Mouse (Mus musculus) adrenal gland, adult 8-10 months (tissue): ENCODE results near the gene Rassf3. TPM values are rescaled to one million over a fixed set of nuclear protein-coding genes. Genes with fewer than 3 reads are reported as not detected.

Experiments used
- DNase-seq: peaks from one replicate; pipeline ENCODE4 v3.0.0; 2022
- total RNA-seq, 4 experiments: library from RNA; stranded (reverse); gene quantifications; 2 replicates each; pipeline ENCODE4 v1.2.4; 2022

Rassf3 gene
- total RNA-seq, 4 experiments from 2014 or later = 36.3 to 54.6 (median 44.0) TPM

- peak; percentile 68 for DNase-seq
Observed at GRCm38 (mm10) chr10:121461404-121462161, 14.6 kb downstream of the Rassf3 start.

DNA sequence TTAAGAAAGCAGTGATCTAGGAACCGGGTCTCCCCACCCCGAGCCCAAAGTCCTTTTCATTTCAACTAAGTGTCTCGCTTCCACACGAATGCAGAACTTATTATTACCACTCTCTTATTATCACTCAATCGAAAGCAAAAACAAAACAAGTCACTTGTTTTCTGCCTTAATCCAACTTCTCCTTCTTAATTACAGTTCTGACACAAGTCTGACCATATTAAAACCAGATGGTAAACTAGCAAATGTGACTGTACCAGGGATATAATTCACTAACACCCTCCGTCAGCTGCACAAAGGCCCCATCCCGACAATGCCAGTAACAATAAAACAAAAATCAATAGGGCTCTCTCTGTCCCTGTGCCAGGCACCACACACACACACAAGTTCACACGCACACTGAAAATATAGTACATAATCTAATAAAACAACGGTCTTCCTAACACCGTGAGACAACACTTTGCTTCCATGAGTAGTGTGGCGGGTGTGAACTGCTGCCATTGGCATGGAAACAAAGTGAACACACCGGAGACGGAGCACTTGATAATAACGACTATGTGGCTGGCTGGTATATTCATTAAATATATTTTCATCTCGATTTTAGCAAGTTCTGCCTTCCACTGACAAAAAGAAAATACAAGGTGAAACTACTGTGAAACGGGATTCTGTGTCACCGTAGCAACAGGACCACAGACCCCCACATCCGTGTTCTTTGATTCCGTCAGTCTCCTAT lies 16.9 kb downstream of the Rassf3 start:
- no peak for DNase-seq

DNA sequence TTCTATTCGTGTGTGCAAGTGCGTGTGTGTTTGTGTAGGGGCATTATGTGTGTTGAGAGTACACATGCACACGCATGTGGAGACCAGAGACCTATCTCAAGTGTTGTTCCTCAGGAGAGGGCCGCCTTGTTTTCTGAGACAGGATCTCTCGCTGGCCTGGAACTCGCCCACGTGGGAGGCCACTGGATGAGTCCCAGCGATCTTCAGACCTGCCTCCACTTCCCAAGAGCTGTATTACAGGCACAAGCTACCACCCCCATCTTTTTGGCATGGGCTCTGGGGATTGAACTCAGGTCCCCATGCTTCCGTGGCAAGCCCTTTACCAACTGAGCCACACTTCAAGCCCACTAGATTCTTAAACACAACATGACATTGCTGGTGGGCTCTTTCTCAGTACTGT lies 17.7 kb downstream of the Rassf3 start:
- no peak for DNase-seq

DNA sequence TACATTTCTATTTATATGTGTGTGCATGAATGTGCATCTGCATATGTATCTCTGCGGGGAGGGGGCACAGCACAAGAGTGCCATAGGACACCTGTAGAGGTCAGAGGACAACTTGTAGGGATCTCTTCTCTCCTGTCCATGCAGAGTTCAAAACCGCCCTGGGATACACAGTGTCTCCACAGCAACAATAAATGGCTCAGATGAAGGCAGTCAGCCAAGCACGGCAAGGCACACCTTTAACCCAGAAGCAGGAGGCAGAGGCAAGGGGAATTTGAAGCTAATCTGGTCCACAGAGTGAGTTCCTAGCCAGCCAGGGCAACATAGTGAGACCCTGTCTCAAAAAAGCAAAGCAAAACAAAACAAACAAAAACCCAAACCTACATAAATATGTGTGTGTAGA lies 18.8 kb downstream of the Rassf3 start:
- no peak for DNase-seq

DNA sequence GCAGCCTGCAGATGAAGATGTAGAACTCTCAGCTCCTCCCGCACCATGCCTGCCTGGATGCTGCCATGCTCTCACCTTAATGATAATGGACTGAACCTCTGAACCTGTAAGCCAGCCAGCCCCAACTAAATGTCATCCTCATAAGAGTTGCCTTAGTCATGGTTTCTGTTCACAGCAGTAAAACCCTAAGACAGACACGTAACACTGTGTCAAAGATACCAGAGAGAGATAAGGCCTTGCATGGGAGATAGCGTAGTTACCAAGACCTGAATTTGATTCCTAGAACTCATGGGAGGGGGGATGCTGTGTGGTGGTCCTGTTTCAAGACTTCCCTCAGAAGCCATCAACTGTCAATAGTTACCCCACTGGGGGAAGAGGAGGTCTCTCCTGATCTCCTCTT lies 20.6 kb downstream of the Rassf3 start:
- no peak for DNase-seq

DNA sequence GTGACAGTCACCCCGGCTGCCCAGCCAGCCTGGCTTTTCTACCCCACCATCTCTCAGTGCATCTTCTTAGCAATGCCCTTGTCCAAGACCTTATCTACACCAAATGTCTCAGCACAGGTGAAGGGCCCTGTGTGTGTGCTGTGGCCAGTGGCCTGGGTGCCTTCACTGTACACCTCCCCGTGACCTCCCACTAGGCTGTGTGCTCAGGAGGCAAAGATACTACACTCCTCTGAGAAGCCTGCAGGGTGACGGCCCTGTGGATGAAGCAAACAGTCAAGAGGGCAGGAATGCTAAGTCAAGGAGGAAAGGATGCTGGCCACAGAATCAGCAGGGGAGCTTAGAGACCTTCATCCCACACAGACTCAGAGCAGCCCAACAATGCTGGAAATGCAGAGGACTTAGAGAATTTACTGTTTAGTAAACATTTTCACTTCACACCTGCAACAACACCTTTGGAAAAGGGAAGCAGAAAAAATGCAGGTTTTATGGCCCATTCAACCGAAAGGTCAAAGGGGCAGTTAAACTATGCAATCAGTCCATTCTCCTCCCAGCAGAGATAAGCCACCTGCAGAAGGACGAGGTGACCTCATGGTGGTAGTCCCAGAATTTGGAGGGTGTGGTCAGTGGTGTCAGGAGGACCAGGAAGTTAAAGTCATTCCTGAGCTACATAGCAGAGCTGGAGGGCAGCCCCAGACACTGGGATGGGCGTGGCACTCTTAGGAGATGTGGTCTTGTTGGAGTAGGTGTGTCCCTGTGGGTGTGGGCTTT lies 21.3 kb downstream of the Rassf3 start:
- no peak for DNase-seq

DNA sequence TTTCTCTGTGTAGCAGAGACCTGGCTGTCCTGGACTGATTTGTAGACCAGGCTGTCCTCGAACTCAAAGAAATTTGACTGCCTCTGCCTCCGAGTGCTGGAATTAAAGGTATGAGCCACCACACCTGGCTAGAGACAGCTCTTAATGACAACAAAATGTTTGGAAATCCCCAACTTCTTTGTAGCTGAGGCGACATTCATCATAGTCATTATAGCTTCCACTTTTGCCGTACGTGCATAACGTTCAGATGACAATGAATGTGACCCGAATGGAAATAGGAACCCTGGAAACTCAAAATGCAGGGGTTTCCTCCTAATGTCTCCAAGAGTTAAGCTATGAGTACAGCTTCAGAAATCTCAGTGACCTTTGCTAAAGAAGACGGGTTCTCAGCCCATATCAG lies 22.1 kb downstream of the Rassf3 start:
- DNase-seq = no peak

DNA sequence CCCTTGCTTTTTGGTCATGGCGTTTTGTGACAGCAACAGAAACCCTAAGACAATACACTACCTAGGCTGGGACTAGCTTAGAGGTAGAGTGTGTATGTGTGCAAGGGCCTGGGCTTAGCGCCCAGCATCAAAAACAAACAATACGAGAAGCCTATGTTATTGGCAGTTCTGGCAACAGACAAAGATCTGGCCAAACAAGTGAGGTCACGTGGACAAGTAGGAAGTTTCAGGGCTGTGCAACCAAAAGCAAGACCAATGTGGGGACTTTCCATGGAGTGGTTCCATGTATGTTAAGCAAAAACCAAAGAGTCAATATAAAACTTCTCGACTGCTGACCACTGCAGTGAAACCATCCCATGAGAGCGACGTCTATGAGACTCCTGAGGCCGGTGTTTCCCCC lies 30.3 kb downstream of the Rassf3 start:
- no peak for DNase-seq

GRCm38 (mm10) chr10:121444198-121444597 lies 31.9 kb downstream of the Rassf3 start:
- DNase-seq = no peak

- peak; percentile 55 for DNase-seq
Observed at GRCm38 (mm10) chr10:121443791-121444190, 32.4 kb downstream of the Rassf3 start.

- no peak for DNase-seq
Observed at GRCm38 (mm10) chr10:121439310-121439731, 36.8 kb downstream of the Rassf3 start.

- DNase-seq = no peak
Observed at GRCm38 (mm10) chr10:121438109-121438508, 38.0 kb downstream of the Rassf3 start.

DNA sequence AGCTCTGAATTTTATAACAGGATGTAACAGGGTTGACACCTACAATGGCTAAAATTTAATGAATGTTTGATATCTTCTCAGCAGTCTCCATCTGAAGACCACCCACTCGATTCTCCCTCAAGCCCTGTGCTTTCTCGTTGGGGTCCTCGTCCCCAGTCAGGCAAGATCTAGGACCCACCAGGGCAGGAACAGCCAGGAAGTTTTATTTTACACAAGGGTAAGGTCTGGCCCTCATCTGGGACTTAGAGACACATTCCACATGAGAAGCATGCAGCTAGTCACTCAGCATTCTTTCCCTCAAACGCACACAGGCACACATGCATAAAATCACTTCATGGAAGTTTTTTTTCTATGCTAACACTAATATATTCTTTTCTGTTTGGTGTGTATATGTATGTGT lies 39.5 kb downstream of the Rassf3 start:
- no peak for DNase-seq

GRCm38 (mm10) chr10:121436258-121436645 lies 39.9 kb downstream of the Rassf3 start:
- no peak for DNase-seq

- no peak for DNase-seq
Observed at GRCm38 (mm10) chr10:121435546-121436257, 40.4 kb downstream of the Rassf3 start.

- no peak for DNase-seq
Observed at GRCm38 (mm10) chr10:121434441-121435103, 41.6 kb downstream of the Rassf3 start.

GRCm38 (mm10) chr10:121432635-121433280 lies 43.4 kb downstream of the Rassf3 start:
- DNase-seq = no peak

DNA sequence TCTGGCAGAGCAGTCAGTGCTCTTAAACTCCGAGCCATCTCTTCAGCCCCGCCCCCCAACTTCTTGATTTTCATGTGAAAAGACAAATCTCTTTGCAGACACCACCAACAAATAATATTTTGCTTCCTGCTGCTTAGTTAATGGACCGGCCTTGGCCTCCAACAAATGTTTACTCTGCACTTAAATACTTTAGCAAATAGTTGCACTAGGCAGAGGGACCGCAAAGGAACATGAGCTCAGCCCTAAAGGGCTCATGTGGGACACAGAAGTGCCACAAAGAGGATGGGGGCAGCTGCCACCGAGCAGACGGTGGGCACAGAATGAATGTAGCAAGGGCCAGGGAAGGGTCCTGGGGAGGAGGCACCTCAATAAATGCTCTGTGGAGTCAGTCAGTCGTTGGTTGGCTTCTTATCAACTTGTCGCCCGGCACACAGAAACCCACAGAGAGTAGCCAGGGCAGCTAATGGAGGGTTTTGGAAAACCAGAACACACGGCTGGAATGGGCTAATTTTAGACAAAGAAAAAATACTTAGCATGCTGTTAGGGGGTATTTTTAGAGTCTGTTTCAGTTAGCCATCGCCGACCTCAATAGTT lies 44.0 kb downstream of the Rassf3 start:
- no peak for DNase-seq

DNA sequence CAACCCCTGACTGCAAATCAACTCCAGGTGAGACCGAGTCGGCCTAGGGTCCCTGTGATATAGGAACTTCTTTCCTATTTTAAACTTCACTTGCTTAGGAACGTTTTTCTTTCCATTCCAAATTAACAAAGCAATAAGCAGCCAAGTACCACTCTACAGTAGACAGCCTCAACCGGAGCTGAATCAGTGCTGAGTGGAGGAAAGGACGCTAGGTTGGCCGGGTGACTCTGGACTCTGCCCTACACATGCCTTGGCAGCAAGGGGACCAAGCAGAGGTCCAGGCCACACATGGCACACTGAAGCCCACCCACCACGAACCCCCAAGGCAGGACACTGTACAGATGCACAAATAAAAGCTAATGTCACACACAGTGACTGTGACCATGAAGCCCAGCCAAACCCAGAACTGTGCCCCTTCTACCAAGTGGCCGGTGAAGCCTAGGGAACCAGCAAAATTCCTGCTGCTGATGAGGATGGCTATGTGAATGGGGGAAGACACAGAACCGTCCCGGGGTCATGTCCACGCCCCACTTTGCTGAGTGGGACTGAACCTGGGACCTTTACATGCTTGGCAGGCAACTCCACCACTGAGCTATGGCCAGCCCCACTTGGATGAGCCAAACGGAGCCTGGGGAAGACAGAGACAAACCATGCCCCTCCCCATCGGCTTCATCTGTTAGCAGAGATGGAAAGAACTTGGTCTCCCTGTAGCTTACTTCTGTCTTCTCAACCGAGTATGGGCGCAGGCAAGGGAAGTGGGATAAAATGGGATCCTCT lies 45.2 kb downstream of the Rassf3 start:
- DNase-seq = no peak

DNA sequence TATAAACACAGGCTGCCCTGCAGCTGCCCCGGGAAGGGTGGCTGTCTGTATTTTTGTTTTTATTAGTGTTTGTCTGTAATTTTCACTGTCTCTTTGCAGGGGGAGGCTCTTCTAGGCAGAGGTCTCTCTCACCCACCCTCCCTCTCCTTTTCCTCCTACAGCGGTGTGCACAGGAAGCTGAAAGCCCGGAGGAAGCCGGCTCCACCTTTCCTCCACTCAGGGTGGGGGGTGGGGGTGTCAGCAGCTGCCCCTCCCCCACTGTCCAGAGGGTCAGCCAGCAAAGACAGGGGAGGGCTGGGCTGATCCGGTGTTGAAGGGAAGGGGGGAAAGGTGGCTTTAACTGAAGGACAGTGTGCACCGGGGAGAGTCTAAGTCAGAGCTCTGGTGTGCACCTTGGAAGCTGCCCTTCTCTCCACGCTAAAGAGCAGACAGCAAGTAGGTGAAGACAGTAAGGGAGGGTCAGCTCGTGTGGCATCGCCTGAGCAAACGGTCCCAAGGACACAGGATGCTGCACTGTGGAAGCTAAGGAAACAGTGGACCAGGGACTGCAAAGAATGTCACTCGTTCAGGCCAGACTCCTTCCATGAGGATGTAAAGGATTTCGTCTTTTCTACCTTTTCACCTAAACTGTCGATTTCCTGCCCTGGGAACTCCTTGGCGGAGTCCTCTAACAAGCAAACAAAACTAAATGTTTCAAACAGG lies 46.0 kb downstream of the Rassf3 start:
- DNase-seq = no peak
